Mouse (Mus musculus): ENCODE measurements around the gene Gimap7. TPM values are rescaled to one million over a fixed set of nuclear protein-coding genes. Genes with fewer than 3 reads are reported as not detected.
A peak's percentile ranks its signal among the peaks of the same experiment; 100 is the strongest.

Gimap7 gene
- polyA plus RNA-seq, 1 experiment from 2014 or later, result not detected

- Histone ChIP-seq H3K36me3 (no peaks in the 10 kb centered on the region), H3K4me2 (no peak overlapping the region), H3K27ac (replicated peaks) (no peak overlapping the region), H3K4me3 (no peak overlapping the region), H3K4me1 (peaks cover 14% of the 10 kb centered on the region), H3K27me3 (replicated peaks) (no peaks in the 10 kb centered on the region), H3K9me3 (no peaks in the 10 kb centered on the region), H3K9ac (no peak overlapping the region)
- 73% methylated on average over 8 of the region's 8 CpGs for WGBS
- no peak for ATAC-seq (ENCODE audit: extremely low read depth, insufficient number of reproducible peaks, low FRiP score, low TSS enrichment)
These were observed 5.0 kb downstream of the Gimap7 start for GRCm38 (mm10) chr6:48723468-48723867.

- H3K4me3 ChIP-seq, result no peak overlapping the region
- H3K9me3 ChIP-seq, result no peaks in the 10 kb centered on the region
- H3K27me3 ChIP-seq (replicated peaks), result no peaks in the 10 kb centered on the region; the same call in 1 of the 2 replicates
- no peak overlapping the region for H3K9ac ChIP-seq
- H3K4me1 ChIP-seq, result peaks cover 14% of the 10 kb centered on the region
- peak overlapping the region; percentile 56 for H3K27ac ChIP-seq (replicated peaks)
- WGBS, result 0% methylated on average over 1 of the region's 1 CpGs
- H3K4me2 ChIP-seq, result peak overlapping the region; percentile 25
- no peaks in the 10 kb centered on the region for H3K36me3 ChIP-seq
- ATAC-seq (ENCODE audit: extremely low read depth, insufficient number of reproducible peaks, low FRiP score, low TSS enrichment), result no peak; the same call in 1 of the 2 replicates
These were observed 7.1 kb downstream of the Gimap7 start for GRCm38 (mm10) chr6:48725476-48725875.

- no peak overlapping the region for H3K27ac ChIP-seq (replicated peaks)
- no peak overlapping the region for H3K4me2 ChIP-seq
- H3K9ac ChIP-seq, result no peak overlapping the region
- H3K4me1 ChIP-seq, result peaks cover 14% of the 10 kb centered on the region
- ATAC-seq (ENCODE audit: extremely low read depth, insufficient number of reproducible peaks, low FRiP score, low TSS enrichment), result no peak
- 79% methylated on average over 5 of the region's 5 CpGs for WGBS
- H3K4me3 ChIP-seq, result no peak overlapping the region
- H3K9me3 ChIP-seq, result no peaks in the 10 kb centered on the region
- H3K36me3 ChIP-seq, result no peaks in the 10 kb centered on the region
- no peaks in the 10 kb centered on the region; the same call in 1 of the 2 replicates for H3K27me3 ChIP-seq (replicated peaks)
These were observed 9.3 kb downstream of the Gimap7 start for GRCm38 (mm10) chr6:48727761-48728160.

GRCm38 (mm10) chr6:48732864-48733304 lies 14.5 kb downstream of the Gimap7 start:
- ATAC-seq (ENCODE audit: extremely low read depth, insufficient number of reproducible peaks, low FRiP score, low TSS enrichment), result no peak
- Histone ChIP-seq H3K9ac (no peak overlapping the region), H3K27me3 (replicated peaks) (no peaks in the 10 kb centered on the region; the same call in 1 of the 2 replicates), H3K9me3 (no peaks in the 10 kb centered on the region), H3K27ac (replicated peaks) (no peak overlapping the region), H3K36me3 (no peaks in the 10 kb centered on the region), H3K4me3 (no peak overlapping the region), H3K4me1 (no peaks in the 10 kb centered on the region), H3K4me2 (no peak overlapping the region)
- 40% methylated on average over 8 of the region's 8 CpGs for WGBS

GRCm38 (mm10) chr6:48733660-48734059 lies 15.2 kb downstream of the Gimap7 start:
- Histone ChIP-seq H3K9ac (no peak overlapping the region), H3K4me1 (no peaks in the 10 kb centered on the region), H3K27ac (replicated peaks) (no peak overlapping the region), H3K4me2 (no peak overlapping the region), H3K9me3 (no peaks in the 10 kb centered on the region), H3K4me3 (no peak overlapping the region), H3K36me3 (no peaks in the 10 kb centered on the region), H3K27me3 (replicated peaks) (no peaks in the 10 kb centered on the region; the same call in 1 of the 2 replicates)
- 84% methylated on average over 1 of the region's 1 CpGs for WGBS
- ATAC-seq (ENCODE audit: extremely low read depth, insufficient number of reproducible peaks, low FRiP score, low TSS enrichment), result no peak

- no peak overlapping the region for H3K9ac ChIP-seq
- no peak for ATAC-seq (ENCODE audit: extremely low read depth, insufficient number of reproducible peaks, low FRiP score, low TSS enrichment)
- peaks cover 14% of the 10 kb centered on the region for H3K4me1 ChIP-seq
- H3K36me3 ChIP-seq, result no peaks in the 10 kb centered on the region
- H3K27ac ChIP-seq (replicated peaks), result no peak overlapping the region
- H3K4me3 ChIP-seq, result no peak overlapping the region
- H3K9me3 ChIP-seq, result no peaks in the 10 kb centered on the region
- WGBS, result 67% methylated on average over 2 of the region's 2 CpGs
- peaks cover 18% of the 10 kb centered on the region for H3K27me3 ChIP-seq (replicated peaks)
- no peak overlapping the region for H3K4me2 ChIP-seq
These were observed 18.6 kb downstream of the Gimap7 start for GRCm38 (mm10) chr6:48737053-48737452.

GRCm38 (mm10) chr6:48737688-48738087 lies 19.3 kb downstream of the Gimap7 start:
- no peak overlapping the region for H3K9ac ChIP-seq
- ATAC-seq (ENCODE audit: extremely low read depth, insufficient number of reproducible peaks, low FRiP score, low TSS enrichment), result no peak
- WGBS, result 75% methylated on average over 5 of the region's 5 CpGs

GRCm38 (mm10) chr6:48738961-48739779 lies 20.7 kb downstream of the Gimap7 start, which contains the start of gene Gimap1:
Gene Gimap1, plus strand, starts transcription at chr6:48739054.
- no peak for ATAC-seq (ENCODE audit: extremely low read depth, insufficient number of reproducible peaks, low FRiP score, low TSS enrichment)
- peak within 1 kb of the TSS; percentile 79 for H3K4me2 ChIP-seq

More at GRCm38 (mm10) chr6:48737688-48738087, 19.3 kb downstream of the Gimap7 start:
- H3K4me2 ChIP-seq, result no peak overlapping the region
- peaks cover 25% of the 10 kb centered on the region for H3K27me3 ChIP-seq (replicated peaks)
- H3K4me1 ChIP-seq, result peaks cover 20% of the 10 kb centered on the region
- H3K4me3 ChIP-seq, result no peak overlapping the region
- no peak overlapping the region for H3K27ac ChIP-seq (replicated peaks)
- no peaks in the 10 kb centered on the region for H3K9me3 ChIP-seq
- H3K36me3 ChIP-seq, result no peaks in the 10 kb centered on the region; the same call in 1 of the 2 replicates

GRCm38 (mm10) chr6:48739780-48740055 lies 21.3 kb downstream of the Gimap7 start:
- H3K27me3 ChIP-seq (replicated peaks), result peaks cover 43% of the 10 kb centered on the region
- H3K9me3 ChIP-seq, result no peaks in the 10 kb centered on the region
- ATAC-seq (ENCODE audit: extremely low read depth, insufficient number of reproducible peaks, low FRiP score, low TSS enrichment), result no peak
- H3K4me1 ChIP-seq, result peaks cover 24% of the 10 kb centered on the region
- H3K36me3 ChIP-seq, result peaks cover 3% of the 10 kb centered on the region; the same call in 1 of the 2 replicates
- peak overlapping the region; percentile 61; the same call in 1 of the 2 replicates for H3K9ac ChIP-seq
- 70% methylated on average over 3 of the region's 3 CpGs for WGBS
- H3K4me3 ChIP-seq, result peak overlapping the region; percentile 43
- peak overlapping the region; percentile 79 for H3K4me2 ChIP-seq
- peak overlapping the region; percentile 78 for H3K27ac ChIP-seq (replicated peaks)

More at GRCm38 (mm10) chr6:48738961-48739779, 20.7 kb downstream of the Gimap7 start, which contains the start of gene Gimap1:
- H3K9ac ChIP-seq, result peak within 1 kb of the TSS; percentile 62
- H3K27me3 ChIP-seq (replicated peaks), result peaks cover 40% of the 10 kb centered on the region
- peak within 1 kb of the TSS; percentile 43 for H3K4me3 ChIP-seq
- no peaks in the 10 kb centered on the region for H3K9me3 ChIP-seq
- H3K27ac ChIP-seq (replicated peaks), result peak within 1 kb of the TSS; percentile 80
- H3K36me3 ChIP-seq, result peaks cover 3% of the 10 kb centered on the region; the same call in 1 of the 2 replicates
- WGBS, result 48% methylated on average over 15 of the region's 15 CpGs
- peaks cover 24% of the 10 kb centered on the region for H3K4me1 ChIP-seq

- Histone ChIP-seq H3K36me3 (peaks cover 3% of the 10 kb centered on the region; the same call in 1 of the 2 replicates), H3K4me1 (peaks cover 27% of the 10 kb centered on the region), H3K4me3 (peak overlapping the region; percentile 43), H3K9me3 (no peaks in the 10 kb centered on the region), H3K27me3 (replicated peaks) (peaks cover 50% of the 10 kb centered on the region), H3K4me2 (peak overlapping the region; percentile 79), H3K9ac (peak overlapping the region; percentile 61), H3K27ac (replicated peaks) (peak overlapping the region; percentile 78)
- WGBS, result 62% methylated on average over 3 of the region's 3 CpGs
- no peak for ATAC-seq (ENCODE audit: extremely low read depth, insufficient number of reproducible peaks, low FRiP score, low TSS enrichment)
These were observed 22.2 kb downstream of the Gimap7 start for GRCm38 (mm10) chr6:48740501-48741169.

- H3K9ac ChIP-seq, result no peak overlapping the region
- H3K36me3 ChIP-seq, result peaks cover 3% of the 10 kb centered on the region; the same call in 1 of the 2 replicates
- H3K27ac ChIP-seq (replicated peaks), result no peak overlapping the region
- peak overlapping the region; percentile 79 for H3K4me2 ChIP-seq
- H3K9me3 ChIP-seq, result no peaks in the 10 kb centered on the region
- no peak for ATAC-seq (ENCODE audit: extremely low read depth, insufficient number of reproducible peaks, low FRiP score, low TSS enrichment)
- no peak overlapping the region for H3K4me3 ChIP-seq
- peaks cover 29% of the 10 kb centered on the region for H3K4me1 ChIP-seq
- H3K27me3 ChIP-seq (replicated peaks), result peaks cover 55% of the 10 kb centered on the region
- 26% methylated on average over 3 of the region's 3 CpGs for WGBS
These were observed 22.9 kb downstream of the Gimap7 start for GRCm38 (mm10) chr6:48741273-48741672.

Data from heart, embryonic 13.5 days (tissue).